Mouse (Mus musculus): ENCODE measurements around the gene Slc4a10. TPM values are rescaled to one million over a fixed set of nuclear protein-coding genes. Genes with fewer than 3 reads are reported as not detected.

Slc4a10 gene
- polyA plus RNA-seq, 1 experiment from 2014 or later, result 0.14 TPM

- Histone ChIP-seq H3K9me3 (no peaks in the 10 kb centered on the region), H3K36me3 (no peaks in the 10 kb centered on the region), H3K4me2 (no peak overlapping the region), H3K27ac (no peak overlapping the region), H3K27me3 (no peaks in the 10 kb centered on the region), H3K9ac (no peak overlapping the region), H3K4me3 (no peak overlapping the region), H3K4me1 (no peaks in the 10 kb centered on the region)
- 87% methylated on average over 7 of the region's 7 CpGs for WGBS
- no peak for ATAC-seq (ENCODE audit: borderline replicate concordance, extremely low read depth, low FRiP score, low TSS enrichment)
These were observed 233.5 kb downstream of the Slc4a10 start for GRCm38 (mm10) chr2:62279777-62280176.

- Histone ChIP-seq H3K4me1 (no peaks in the 10 kb centered on the region), H3K27ac (no peak overlapping the region), H3K36me3 (no peaks in the 10 kb centered on the region), H3K9me3 (no peaks in the 10 kb centered on the region), H3K27me3 (no peaks in the 10 kb centered on the region), H3K9ac (no peak overlapping the region), H3K4me2 (no peak overlapping the region), H3K4me3 (no peak overlapping the region)
- WGBS, result 76% methylated on average over 2 of the region's 2 CpGs
- no peak for ATAC-seq (ENCODE audit: borderline replicate concordance, extremely low read depth, low FRiP score, low TSS enrichment)
These were observed 238.8 kb downstream of the Slc4a10 start for GRCm38 (mm10) chr2:62285026-62285425.

- H3K27me3 ChIP-seq, result no peaks in the 10 kb centered on the region
- no peaks in the 10 kb centered on the region for H3K36me3 ChIP-seq
- H3K4me2 ChIP-seq, result no peak overlapping the region
- no peak overlapping the region for H3K27ac ChIP-seq
- WGBS, result 1% methylated on average over 2 of the region's 2 CpGs
- H3K4me1 ChIP-seq, result no peaks in the 10 kb centered on the region
- ATAC-seq (ENCODE audit: borderline replicate concordance, extremely low read depth, low FRiP score, low TSS enrichment), result no peak
- H3K4me3 ChIP-seq, result no peak overlapping the region
- no peak overlapping the region for H3K9ac ChIP-seq
- no peaks in the 10 kb centered on the region for H3K9me3 ChIP-seq
These were observed 239.6 kb downstream of the Slc4a10 start for GRCm38 (mm10) chr2:62285847-62286246.

- no peak for ATAC-seq (ENCODE audit: borderline replicate concordance, extremely low read depth, low FRiP score, low TSS enrichment)
- H3K27ac ChIP-seq, result no peak overlapping the region
- H3K9ac ChIP-seq, result no peak overlapping the region
- no peaks in the 10 kb centered on the region for H3K9me3 ChIP-seq
- H3K4me2 ChIP-seq, result no peak overlapping the region
- no peak overlapping the region for H3K4me3 ChIP-seq
- 42% methylated on average over 4 of the region's 4 CpGs for WGBS
- no peaks in the 10 kb centered on the region for H3K36me3 ChIP-seq
- no peaks in the 10 kb centered on the region for H3K27me3 ChIP-seq
- H3K4me1 ChIP-seq, result no peaks in the 10 kb centered on the region
These were observed 241.3 kb downstream of the Slc4a10 start for GRCm38 (mm10) chr2:62287532-62287931.

- no peak for ATAC-seq (ENCODE audit: borderline replicate concordance, extremely low read depth, low FRiP score, low TSS enrichment)
- Histone ChIP-seq H3K9me3 (no peaks in the 10 kb centered on the region), H3K4me1 (no peaks in the 10 kb centered on the region), H3K36me3 (no peaks in the 10 kb centered on the region), H3K4me2 (no peak overlapping the region), H3K27me3 (no peaks in the 10 kb centered on the region), H3K4me3 (no peak overlapping the region), H3K9ac (no peak overlapping the region), H3K27ac (no peak overlapping the region)
- 61% methylated on average over 2 of the region's 2 CpGs for WGBS
These were observed 247.6 kb downstream of the Slc4a10 start for GRCm38 (mm10) chr2:62293846-62294245.

GRCm38 (mm10) chr2:62301716-62302115 is 255.5 kb downstream of the Slc4a10 start:
- ATAC-seq (ENCODE audit: borderline replicate concordance, extremely low read depth, low FRiP score, low TSS enrichment), result no peak
- H3K4me1 ChIP-seq, result no peaks in the 10 kb centered on the region
- H3K9ac ChIP-seq, result no peak overlapping the region
- no peak overlapping the region for H3K4me3 ChIP-seq
- H3K27me3 ChIP-seq, result no peaks in the 10 kb centered on the region
- no peaks in the 10 kb centered on the region for H3K36me3 ChIP-seq
- H3K4me2 ChIP-seq, result no peak overlapping the region
- H3K27ac ChIP-seq, result no peak overlapping the region
- 88% methylated on average over 2 of the region's 2 CpGs for WGBS
- H3K9me3 ChIP-seq, result no peaks in the 10 kb centered on the region

GRCm38 (mm10) chr2:62306978-62307377 is 260.7 kb downstream of the Slc4a10 start:
- Histone ChIP-seq H3K4me1 (no peaks in the 10 kb centered on the region), H3K36me3 (no peaks in the 10 kb centered on the region), H3K4me2 (no peak overlapping the region), H3K9ac (no peak overlapping the region), H3K27me3 (no peaks in the 10 kb centered on the region), H3K4me3 (no peak overlapping the region), H3K9me3 (no peaks in the 10 kb centered on the region), H3K27ac (no peak overlapping the region)
- ATAC-seq (ENCODE audit: borderline replicate concordance, extremely low read depth, low FRiP score, low TSS enrichment), result no peak
- WGBS, result 80% methylated on average over 5 of the region's 5 CpGs

GRCm38 (mm10) chr2:62307477-62307876 is 261.2 kb downstream of the Slc4a10 start:
- no peak overlapping the region for H3K4me2 ChIP-seq
- no peak overlapping the region for H3K4me3 ChIP-seq
- H3K36me3 ChIP-seq, result no peaks in the 10 kb centered on the region
- no peak for ATAC-seq (ENCODE audit: borderline replicate concordance, extremely low read depth, low FRiP score, low TSS enrichment)
- H3K27me3 ChIP-seq, result no peaks in the 10 kb centered on the region
- no peak overlapping the region for H3K27ac ChIP-seq
- H3K9me3 ChIP-seq, result no peaks in the 10 kb centered on the region
- no peak overlapping the region for H3K9ac ChIP-seq
- no peaks in the 10 kb centered on the region for H3K4me1 ChIP-seq
- WGBS, result 78% methylated on average over 2 of the region's 2 CpGs

- Histone ChIP-seq H3K36me3 (no peaks in the 10 kb centered on the region), H3K9me3 (no peaks in the 10 kb centered on the region), H3K27me3 (no peaks in the 10 kb centered on the region), H3K9ac (no peak overlapping the region), H3K4me3 (no peak overlapping the region), H3K27ac (no peak overlapping the region), H3K4me1 (no peaks in the 10 kb centered on the region), H3K4me2 (no peak overlapping the region)
- ATAC-seq (ENCODE audit: borderline replicate concordance, extremely low read depth, low FRiP score, low TSS enrichment), result no peak
- 61% methylated on average over 2 of the region's 2 CpGs for WGBS
These were observed 270.7 kb downstream of the Slc4a10 start for GRCm38 (mm10) chr2:62316930-62317329.

GRCm38 (mm10) chr2:62319489-62319888 is 273.2 kb downstream of the Slc4a10 start:
- Histone ChIP-seq H3K36me3 (no peaks in the 10 kb centered on the region), H3K9me3 (no peaks in the 10 kb centered on the region), H3K27ac (no peak overlapping the region), H3K4me1 (no peaks in the 10 kb centered on the region), H3K27me3 (no peaks in the 10 kb centered on the region), H3K4me2 (no peak overlapping the region), H3K4me3 (no peak overlapping the region), H3K9ac (no peak overlapping the region)
- 54% methylated on average over 3 of the region's 3 CpGs for WGBS
- ATAC-seq (ENCODE audit: borderline replicate concordance, extremely low read depth, low FRiP score, low TSS enrichment), result no peak

- Histone ChIP-seq H3K4me1 (no peaks in the 10 kb centered on the region), H3K36me3 (no peaks in the 10 kb centered on the region), H3K4me2 (no peak overlapping the region), H3K4me3 (no peak overlapping the region), H3K27ac (no peak overlapping the region), H3K9ac (no peak overlapping the region), H3K9me3 (no peaks in the 10 kb centered on the region), H3K27me3 (no peaks in the 10 kb centered on the region)
- no peak for ATAC-seq (ENCODE audit: borderline replicate concordance, extremely low read depth, low FRiP score, low TSS enrichment)
- WGBS, result 72% methylated on average over 9 of the region's 9 CpGs
These were observed 276.9 kb downstream of the Slc4a10 start for GRCm38 (mm10) chr2:62323078-62323637.

- H3K4me1 ChIP-seq, result no peaks in the 10 kb centered on the region
- H3K9me3 ChIP-seq, result no peaks in the 10 kb centered on the region
- no peaks in the 10 kb centered on the region for H3K27me3 ChIP-seq
- H3K36me3 ChIP-seq, result no peaks in the 10 kb centered on the region
- ATAC-seq (ENCODE audit: borderline replicate concordance, extremely low read depth, low FRiP score, low TSS enrichment), result no peak
- H3K9ac ChIP-seq, result no peak overlapping the region
- WGBS, result 76% methylated on average over 2 of the region's 2 CpGs
- no peak overlapping the region for H3K27ac ChIP-seq
- H3K4me3 ChIP-seq, result no peak overlapping the region
- no peak overlapping the region for H3K4me2 ChIP-seq
These were observed 279.1 kb downstream of the Slc4a10 start for GRCm38 (mm10) chr2:62325388-62325787.

- H3K4me1 ChIP-seq, result no peaks in the 10 kb centered on the region
- no peaks in the 10 kb centered on the region for H3K36me3 ChIP-seq
- ATAC-seq (ENCODE audit: borderline replicate concordance, extremely low read depth, low FRiP score, low TSS enrichment), result no peak
- no peak overlapping the region for H3K4me2 ChIP-seq
- no peak overlapping the region for H3K27ac ChIP-seq
- WGBS, result 65% methylated on average over 4 of the region's 4 CpGs
- H3K4me3 ChIP-seq, result no peak overlapping the region
- H3K27me3 ChIP-seq, result no peaks in the 10 kb centered on the region
- H3K9me3 ChIP-seq, result no peaks in the 10 kb centered on the region
- no peak overlapping the region for H3K9ac ChIP-seq
These were observed 285.7 kb downstream of the Slc4a10 start for GRCm38 (mm10) chr2:62331913-62332312.

Measured in lung, embryonic 15.5 days (tissue).